Mouse (Mus musculus) spleen, adult 2 months (tissue): ENCODE measurements around the gene Atxn1. TPM values are rescaled to one million over a fixed set of nuclear protein-coding genes. Genes with fewer than 3 reads are reported as not detected.
A peak's percentile ranks its signal among the peaks of the same experiment; 100 is the strongest.

ENCODE experiments used
- DNase-seq, 2 experiments: peaks; one replicate each; pipeline versions ENCODE4 v3.0.0 to v3.0.0-alpha.2; 2012 to 2021; ENCODE audit warnings: low spot score in 2 of 2, low read depth in 1 of 2
- H3K27ac ChIP-seq: fragments of 200-500 bp; 2 replicates; pipeline ENCODE4 v1.5.1; 2012; ENCODE audit warnings: low read length, inconsistent platforms; ENCODE audit not compliant: insufficient read depth
- H3K27me3 ChIP-seq: fragments of 200-500 bp; 2 replicates; pipeline ENCODE4 v1.6.1; 2012; ENCODE audit warnings: mild to moderate bottlenecking, moderate library complexity, low read length, inconsistent platforms; ENCODE audit not compliant: control insufficient read depth, insufficient read depth
- H3K36me3 ChIP-seq: fragments of 200-500 bp; 2 replicates; pipeline ENCODE4 v1.6.1; 2012; ENCODE audit warnings: mild to moderate bottlenecking, low read length, inconsistent platforms; ENCODE audit not compliant: control insufficient read depth, insufficient read depth
- H3K4me1 ChIP-seq: fragments of 200-500 bp; 2 replicates; pipeline ENCODE4 v1.6.1; 2011; ENCODE audit warnings: inconsistent platforms; ENCODE audit not compliant: control insufficient read depth, insufficient read depth, insufficient read length
- H3K4me3 ChIP-seq: fragments of 200-500 bp; 2 replicates; pipeline ENCODE4 v1.5.1; 2011; ENCODE audit warnings: mild to moderate bottlenecking, inconsistent platforms; ENCODE audit not compliant: insufficient read depth, insufficient read length; ENCODE audit errors: extremely low read depth
- CTCF ChIP-seq: fragments of 200-500 bp; IDR thresholded peaks from 2 replicates; pipeline ENCODE4 v1.5.1; 2011; ENCODE audit warnings: mild to moderate bottlenecking, inconsistent platforms; ENCODE audit not compliant: insufficient read depth, insufficient read length, insufficient replicate concordance; ENCODE audit errors: extremely low read depth
- POLR2A ChIP-seq: fragments of 200-500 bp; IDR thresholded peaks from 2 replicates; pipeline ENCODE4 v1.6.1; 2011; ENCODE audit warnings: low read depth, low read length, inconsistent platforms
- WGBS: fragments of 180-500 bp; shearing (Covaris S2); methylation state at CpG from one replicate; pipeline ENCODE4 v1.1.7; 2018; 5-methylcytosine and 5-hydroxymethylcytosine counted together
- polyA plus RNA-seq: library from polyadenylated mRNA; depleted of rRNA; stranded (reverse); fragments of >200 nt; gene quantifications from 2 replicates; pipeline ENCODE4 v1.2.3, GENCODE M21; 2012

The Atxn1 gene
- polyA plus RNA-seq, 1 experiment, result 10.6 TPM

GRCm38 (mm10) chr13:45640431-45640830, 324.4 kb downstream of the Atxn1 start:
- TF ChIP-seq POLR2A (no peak), CTCF (no peak)
- no peaks in the 10 kb centered on the region for H3K27me3 ChIP-seq
- 89% methylated on average over 5 of the region's 5 CpGs for WGBS
- H3K36me3 ChIP-seq, result no peaks in the 10 kb centered on the region
- H3K27ac ChIP-seq, result no peak overlapping the region
- no peak for DNase-seq
- H3K4me3 ChIP-seq, result no peak overlapping the region
- H3K4me1 ChIP-seq, result no peaks in the 10 kb centered on the region

- H3K27ac ChIP-seq, result no peak overlapping the region
- 64% methylated on average over 1 of the region's 1 CpGs for WGBS
- H3K36me3 ChIP-seq, result no peaks in the 10 kb centered on the region
- H3K4me3 ChIP-seq, result no peak overlapping the region
- TF ChIP-seq CTCF (no peak), POLR2A (no peak)
- no peak for DNase-seq
- H3K27me3 ChIP-seq, result no peaks in the 10 kb centered on the region
- no peaks in the 10 kb centered on the region for H3K4me1 ChIP-seq
These were observed 326.5 kb downstream of the Atxn1 start for GRCm38 (mm10) chr13:45638281-45638680.

- 59% methylated on average over 8 of the region's 8 CpGs for WGBS
- DNase-seq, result no peak
These were observed 327.5 kb downstream of the Atxn1 start for GRCm38 (mm10) chr13:45637324-45637723.

DNA sequence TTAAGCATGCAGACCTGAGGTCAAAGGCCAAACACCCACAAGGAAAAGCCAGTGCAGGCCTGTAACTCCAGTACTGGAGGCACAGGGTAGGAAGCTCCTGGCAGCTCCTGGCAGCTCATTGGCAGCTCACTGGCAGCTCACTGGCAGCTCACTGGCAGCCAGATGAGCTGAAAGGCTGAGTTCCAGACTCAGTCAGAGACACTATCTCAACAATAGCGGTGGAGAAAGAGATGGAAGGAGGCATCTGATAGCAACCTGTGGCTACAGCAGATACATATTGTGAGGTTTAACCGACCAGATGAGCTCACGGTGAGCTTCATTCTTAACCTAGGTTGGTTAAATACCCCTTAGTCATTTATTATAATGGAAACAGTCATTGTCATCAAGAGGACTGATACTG, 328.4 kb downstream of the Atxn1 start:
- TF ChIP-seq POLR2A (no peak), CTCF (no peak)
- Histone ChIP-seq H3K4me3 (no peak overlapping the region), H3K36me3 (no peaks in the 10 kb centered on the region), H3K4me1 (no peaks in the 10 kb centered on the region), H3K27me3 (no peaks in the 10 kb centered on the region), H3K27ac (no peak overlapping the region)
- WGBS, result 82% methylated on average over 3 of the region's 3 CpGs
- DNase-seq, result no peak

More at GRCm38 (mm10) chr13:45637324-45637723, 327.5 kb downstream of the Atxn1 start:
- no peaks in the 10 kb centered on the region for H3K27me3 ChIP-seq
- H3K36me3 ChIP-seq, result no peaks in the 10 kb centered on the region
- H3K4me1 ChIP-seq, result no peaks in the 10 kb centered on the region
- TF ChIP-seq POLR2A (no peak), CTCF (no peak)
- no peak overlapping the region for H3K27ac ChIP-seq
- no peak overlapping the region for H3K4me3 ChIP-seq

DNA sequence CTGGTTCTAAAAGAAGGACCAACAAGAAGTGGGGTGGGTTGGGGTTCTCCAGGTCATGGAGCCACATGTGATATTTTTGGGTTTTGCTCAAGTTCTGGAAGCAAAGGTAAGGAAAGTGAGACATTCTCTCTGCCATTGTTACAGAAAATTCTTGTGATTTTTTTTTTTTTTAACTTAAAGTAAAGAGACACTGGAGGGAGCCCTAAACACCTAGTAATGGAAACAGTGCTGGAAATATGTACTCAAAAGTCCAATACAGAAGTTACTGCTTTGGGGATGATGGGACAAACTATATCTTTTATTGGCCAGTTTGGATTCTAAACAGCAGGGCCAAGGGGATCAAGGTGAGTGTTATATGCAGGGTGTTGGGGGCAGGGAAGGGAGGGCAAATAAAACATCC, 330.9 kb downstream of the Atxn1 start:
- Histone ChIP-seq H3K4me1 (no peaks in the 10 kb centered on the region), H3K36me3 (no peaks in the 10 kb centered on the region), H3K27ac (no peak overlapping the region), H3K27me3 (no peaks in the 10 kb centered on the region), H3K4me3 (no peak overlapping the region)
- no peak for TF ChIP-seq POLR2A
- TF ChIP-seq CTCF, result no peak
- no peak for DNase-seq

DNA sequence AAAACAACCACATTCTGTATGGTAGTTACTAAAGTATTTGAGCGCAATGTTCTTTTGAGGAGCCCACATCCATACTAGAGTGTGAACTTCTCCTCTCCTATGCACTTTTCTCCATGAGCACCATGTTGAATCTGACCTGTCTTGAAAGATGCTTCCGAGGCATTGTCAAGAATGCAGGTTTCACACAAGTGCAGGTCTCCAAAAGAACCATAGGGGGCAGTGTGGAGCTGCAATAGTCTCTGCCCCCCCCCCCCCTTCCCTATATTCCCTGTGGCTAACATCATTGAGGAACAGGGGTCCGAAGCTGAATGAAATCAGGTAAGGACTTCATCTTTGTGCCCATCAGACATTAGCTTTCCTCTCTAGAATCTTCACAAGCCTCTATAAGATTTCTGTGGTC, 332.7 kb downstream of the Atxn1 start:
- 87% methylated on average over 3 of the region's 3 CpGs for WGBS
- H3K27me3 ChIP-seq, result no peaks in the 10 kb centered on the region
- no peaks in the 10 kb centered on the region for H3K36me3 ChIP-seq
- no peak for DNase-seq
- TF ChIP-seq POLR2A (no peak), CTCF (peak; percentile 11; the same call in 1 of the 2 replicates)
- no peaks in the 10 kb centered on the region for H3K4me1 ChIP-seq
- no peak overlapping the region for H3K27ac ChIP-seq
- no peak overlapping the region for H3K4me3 ChIP-seq

GRCm38 (mm10) chr13:45630518-45631290, 334.1 kb downstream of the Atxn1 start:
- no peak overlapping the region for H3K27ac ChIP-seq
- H3K36me3 ChIP-seq, result no peaks in the 10 kb centered on the region
- no peaks in the 10 kb centered on the region for H3K27me3 ChIP-seq
- H3K4me1 ChIP-seq, result no peaks in the 10 kb centered on the region
- no peak for DNase-seq
- no peak for TF ChIP-seq POLR2A
- TF ChIP-seq CTCF, result no peak
- 86% methylated on average over 12 of the region's 12 CpGs for WGBS
- H3K4me3 ChIP-seq, result no peak overlapping the region
